Mouse (Mus musculus) embryonic stem cell, embryonic (primary cell): ENCODE measurements around the gene Ppfia2.

Experiments
- CTCF ChIA-PET, 4 experiments: fragments of 300-600 bp in 2 of 4; fragments of 350-600 bp in 2 of 4; sonication (Branson Sonifier 250); formaldehyde crosslinking; loops; one replicate each; lab custom pipeline; 2022; ENCODE audit warnings: inconsistent platforms in 2 of 4; lab: Charles Lee
- POLR2A ChIA-PET, 4 experiments: fragments of 300-600 bp in 2 of 4; fragments of 350-600 bp in 2 of 4; sonication (Branson Sonifier 250); formaldehyde crosslinking; loops; one replicate each; lab custom pipeline; 2022; ENCODE audit warnings: antibody characterized with exemption in 4 of 4, inconsistent platforms in 1 of 4; lab: Charles Lee

The Ppfia2 gene

GRCm38 (mm10) chr10:106469855-106470532 is at the start of gene Ppfia2:
Ppfia2 (plus strand) TSS chr10:106470339.
- CTCF ChIA-PET: no interaction called here
- POLR2A ChIA-PET: no interaction called here

- CTCF ChIA-PET: no interaction called here
- POLR2A ChIA-PET: interaction anchor here in 1 of 4 experiments (0.6 kb wide), 1 partner anchor 1101 kb away, joined by 3 read pairs; no protein-coding TSS in a partner anchor
These were observed 1.0 kb upstream of the Ppfia2 start for GRCm38 (mm10) chr10:106468956-106469721.

DNA sequence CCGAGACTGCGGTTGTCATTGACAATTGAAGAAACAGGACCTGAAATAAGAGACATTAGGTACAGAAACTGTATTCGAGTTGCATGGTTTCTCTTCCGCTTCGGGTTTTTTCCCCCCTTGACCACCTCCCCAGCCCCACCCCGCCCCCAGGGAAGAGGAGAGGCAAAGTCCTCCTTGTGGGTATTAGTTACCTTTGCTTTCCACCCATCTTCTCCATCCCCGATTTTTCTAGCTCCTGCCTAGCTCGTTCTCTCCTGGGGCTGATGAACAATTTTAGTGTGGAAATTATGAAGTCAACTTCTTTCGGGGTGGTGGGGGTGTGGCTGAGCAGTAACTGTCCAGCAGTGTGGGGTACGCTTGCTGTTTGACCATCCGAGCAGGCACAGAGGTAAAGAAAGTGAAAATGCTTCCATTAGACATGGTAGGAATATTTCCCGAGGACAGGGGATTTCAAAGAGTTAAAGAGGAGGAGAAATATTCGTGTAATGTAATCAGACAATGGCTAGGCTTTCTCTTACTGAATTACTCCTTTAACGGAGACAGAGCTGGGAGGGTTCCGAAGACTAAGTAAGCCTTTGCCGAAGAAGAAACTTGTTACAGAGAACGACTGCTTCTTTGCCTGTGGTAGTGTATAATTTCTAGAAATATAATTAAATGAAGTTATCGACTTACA is 530 bp downstream of the Ppfia2 start:
- CTCF ChIA-PET: no interaction called here
- POLR2A ChIA-PET: no interaction called here

GRCm38 (mm10) chr10:106509281-106510165 is 39.4 kb downstream of the Ppfia2 start:
- ChIA-PET CTCF (no interaction called here), POLR2A (no interaction called here)

DNA sequence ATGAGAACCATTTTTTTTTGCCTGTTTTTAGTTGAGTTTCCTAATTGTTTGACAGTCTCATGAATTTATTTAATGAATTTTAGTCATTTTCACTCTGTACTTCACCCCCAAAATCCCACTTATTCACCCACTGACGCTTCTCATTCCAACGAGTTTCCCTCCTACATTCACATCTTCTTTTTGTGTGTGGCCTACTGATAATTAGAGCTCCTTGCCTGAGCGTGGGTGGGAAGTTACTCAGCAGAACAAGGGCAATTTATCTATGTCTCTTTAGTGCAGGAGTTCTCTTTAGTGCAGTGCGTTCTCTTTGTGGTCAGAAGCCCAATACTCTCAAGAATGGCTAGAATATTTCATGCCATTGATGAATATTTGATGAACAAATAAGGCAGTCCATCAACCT is 95.9 kb downstream of the Ppfia2 start:
- POLR2A ChIA-PET: interaction anchor here in 1 of 4 experiments (0.6 kb wide), 1 partner anchor 675 kb away, joined by 3 read pairs; no protein-coding TSS in a partner anchor

GRCm38 (mm10) chr10:106585026-106585425 is 114.9 kb downstream of the Ppfia2 start:
- POLR2A ChIA-PET: no interaction called here
- CTCF ChIA-PET: interaction anchor here in 2 of 4 experiments (0.6 to 0.7 kb wide), 2 partner anchors 150 to 276 kb away, joined by 5 to 6 read pairs; no protein-coding TSS in a partner anchor

More for the DNA sequence above, 95.9 kb downstream of the Ppfia2 start:
- CTCF ChIA-PET: no interaction called here

DNA sequence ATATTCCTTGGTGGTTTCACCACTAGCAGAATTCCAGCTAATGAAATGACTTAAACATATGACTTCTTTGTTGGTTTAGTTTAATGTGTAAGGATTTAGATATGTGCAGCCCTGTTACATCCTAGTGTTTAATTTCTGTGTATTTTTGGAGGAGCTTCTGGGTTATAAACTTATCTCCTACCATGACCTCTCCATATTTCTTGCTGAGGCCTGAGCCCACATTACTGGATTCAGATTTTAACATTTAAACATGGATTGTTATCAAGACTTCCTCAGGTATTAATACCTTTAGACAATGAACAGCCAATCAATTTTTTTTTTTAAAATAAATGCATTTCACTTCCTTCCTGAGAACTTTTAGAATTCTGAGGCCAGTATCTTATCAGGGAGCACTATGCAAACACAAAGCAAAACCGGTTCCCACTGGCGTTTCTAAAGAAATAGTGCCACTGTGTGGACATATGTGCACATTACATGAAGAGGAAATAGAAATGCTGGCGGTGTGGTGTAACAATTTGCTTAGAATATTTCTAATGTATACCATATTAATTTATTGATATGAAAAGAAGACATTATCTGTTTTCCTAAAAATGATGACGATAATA is 115.4 kb downstream of the Ppfia2 start:
- POLR2A ChIA-PET: no interaction called here
- CTCF ChIA-PET: no interaction called here

GRCm38 (mm10) chr10:106587817-106588216 is 117.7 kb downstream of the Ppfia2 start:
- ChIA-PET CTCF (interaction anchor here in 1 of 4 experiments (0.9 kb wide), 1 partner anchor 21 kb away, joined by 3 read pairs; no protein-coding TSS in a partner anchor), POLR2A (no interaction called here)

DNA sequence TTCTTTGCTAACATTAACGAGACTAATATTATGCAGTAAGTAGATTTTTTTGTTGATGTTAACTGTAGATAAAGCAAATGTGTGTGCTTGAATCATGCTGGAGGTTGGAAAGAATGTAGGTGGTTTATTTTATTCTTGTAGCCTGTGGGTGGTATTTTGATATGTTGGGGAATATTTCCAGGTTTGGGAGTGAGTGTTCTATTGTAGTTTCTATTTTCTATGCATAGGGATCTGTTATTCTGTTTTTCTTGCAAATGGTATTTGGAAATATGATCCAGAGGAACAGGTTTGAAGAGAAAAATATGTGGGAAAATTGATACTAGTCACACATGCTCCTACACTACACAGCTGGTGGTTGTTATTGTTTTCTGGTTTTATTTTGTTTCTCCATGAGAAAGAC is 120.8 kb downstream of the Ppfia2 start:
- ChIA-PET CTCF (no interaction called here), POLR2A (no interaction called here)

- CTCF ChIA-PET: interaction anchor here in 1 of 4 experiments (0.6 kb wide), 1 partner anchor 12 kb away, joined by 3 read pairs; no protein-coding TSS in a partner anchor
- POLR2A ChIA-PET: no interaction called here
These were observed 126.8 kb downstream of the Ppfia2 start for GRCm38 (mm10) chr10:106596976-106597375.

- ChIA-PET CTCF (no interaction called here), POLR2A (no interaction called here)
These were observed 133.3 kb downstream of the Ppfia2 start for GRCm38 (mm10) chr10:106603319-106603898.

GRCm38 (mm10) chr10:106609177-106609981 is 139.2 kb downstream of the Ppfia2 start:
- POLR2A ChIA-PET: interaction anchor here in 1 of 4 experiments (0.9 kb wide), 1 partner anchor 14 kb away, joined by 3 read pairs; no protein-coding TSS in a partner anchor

DNA sequence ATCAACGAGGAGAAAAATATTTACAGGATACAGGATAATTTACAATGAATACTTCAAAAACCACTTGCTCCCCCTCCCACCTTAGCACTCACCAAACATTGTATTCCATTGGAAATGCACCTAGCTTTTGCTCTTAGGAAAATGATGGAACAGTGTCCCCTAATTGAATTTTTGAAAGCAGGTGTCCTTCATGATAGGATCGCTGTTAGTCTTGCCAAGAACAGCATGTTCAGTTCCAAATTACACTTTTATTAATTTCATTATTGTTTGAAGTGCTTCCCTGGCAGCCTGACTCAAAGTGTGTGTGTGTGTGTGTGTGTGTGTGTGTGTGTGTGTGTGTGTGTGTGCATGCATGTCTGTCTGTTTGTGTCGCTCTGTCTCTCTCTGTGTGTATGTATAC is 140.1 kb downstream of the Ppfia2 start:
- ChIA-PET POLR2A (no interaction called here), CTCF (interaction anchor here in 1 of 4 experiments (2.0 kb wide), 1 partner anchor 779 kb away, joined by 9 read pairs; no protein-coding TSS in a partner anchor)

More at GRCm38 (mm10) chr10:106609177-106609981, 139.2 kb downstream of the Ppfia2 start:
- CTCF ChIA-PET: interaction anchor here (0.5 to 2.0 kb wide), 13 partner anchors 9 to 1531 kb away, joined by 3 to 15 read pairs (median 3); no protein-coding TSS in a partner anchor

- ChIA-PET CTCF (no interaction called here), POLR2A (no interaction called here)
These were observed 148.1 kb downstream of the Ppfia2 start for GRCm38 (mm10) chr10:106618194-106618593.

DNA sequence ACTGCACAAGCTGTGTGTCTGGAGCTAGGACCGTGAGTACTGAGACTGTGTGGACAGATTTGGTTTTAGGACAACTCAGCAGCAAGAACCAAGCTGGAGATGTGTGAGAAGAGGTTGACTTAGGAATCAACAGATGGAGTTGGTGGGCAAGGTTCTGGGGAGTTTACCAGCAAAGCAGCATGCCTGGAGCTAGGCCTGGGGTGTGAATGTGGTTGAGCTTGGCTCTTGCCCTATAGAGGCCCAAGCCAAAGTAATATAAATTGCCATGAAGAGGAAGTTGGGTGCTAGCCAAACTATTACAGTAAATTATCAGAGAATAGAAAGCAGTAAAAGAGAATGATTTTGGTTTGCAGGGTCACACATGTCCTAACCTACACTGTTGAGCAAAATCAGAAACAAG is 150.8 kb downstream of the Ppfia2 start:
- ChIA-PET CTCF (no interaction called here), POLR2A (no interaction called here)

DNA sequence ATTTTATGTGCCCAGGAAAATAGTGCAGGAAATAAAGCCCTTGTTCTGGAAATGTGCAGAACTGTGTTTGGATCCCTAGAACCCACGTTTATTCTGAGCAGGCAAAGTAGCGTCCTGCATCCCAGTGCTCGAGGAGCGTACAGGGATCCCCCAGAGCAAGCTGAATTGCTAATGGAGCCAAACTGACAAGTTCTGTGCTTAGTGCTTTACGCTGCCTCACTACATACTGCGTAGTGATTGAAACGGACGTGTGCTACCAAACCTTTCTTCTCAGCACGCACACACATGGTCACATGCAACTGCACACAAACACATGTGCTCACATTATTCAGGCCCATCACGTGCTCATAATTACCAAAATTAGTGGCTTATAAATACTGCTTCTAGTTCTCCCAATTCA is 153.2 kb downstream of the Ppfia2 start:
- ChIA-PET CTCF (no interaction called here), POLR2A (interaction anchor here in 1 of 4 experiments (1.0 kb wide), 1 partner anchor 14 kb away, joined by 3 read pairs; no protein-coding TSS in a partner anchor)
